Mouse (Mus musculus) megakaryocyte, embryonic 14.5 days (primary cell): ENCODE data around the gene Gm20715.

Experiments used
- FLI1 ChIP-seq: IDR thresholded peaks from 2 replicates; pipeline ENCODE4 v1.6.1; 2012; ENCODE audit warnings: low read length, inconsistent platforms, mixed read lengths
- GATA1 ChIP-seq: IDR thresholded peaks from 3 replicates; pipeline ENCODE4 v1.6.1; 2012; ENCODE audit warnings: mixed read lengths, low read length, inconsistent platforms, borderline replicate concordance

- TF ChIP-seq FLI1: no peak
- TF ChIP-seq GATA1: no peak
Observed at GRCm38 (mm10) chr7:6429381-6429780, 19.3 kb downstream of the Gm20715 start.
